Mouse (Mus musculus) adipocyte (in vitro differentiated cells): ENCODE data around the gene Zfp146.
"Not testable (repeated sequence)": the region's sequence is repeated elsewhere in the genome, so short reads cannot be mapped to it uniquely, and the experiment has no call there.

Experiments
- DNase-seq: peaks from one replicate; pipeline ENCODE4 v3.0.0-alpha.2; 2016; ENCODE audit warnings: low spot score

Zfp146 gene

GRCm38 (mm10) chr7:30122188-30122530 is 47.4 kb downstream of the Zfp146 start:
- DNase-seq = no peak

DNA sequence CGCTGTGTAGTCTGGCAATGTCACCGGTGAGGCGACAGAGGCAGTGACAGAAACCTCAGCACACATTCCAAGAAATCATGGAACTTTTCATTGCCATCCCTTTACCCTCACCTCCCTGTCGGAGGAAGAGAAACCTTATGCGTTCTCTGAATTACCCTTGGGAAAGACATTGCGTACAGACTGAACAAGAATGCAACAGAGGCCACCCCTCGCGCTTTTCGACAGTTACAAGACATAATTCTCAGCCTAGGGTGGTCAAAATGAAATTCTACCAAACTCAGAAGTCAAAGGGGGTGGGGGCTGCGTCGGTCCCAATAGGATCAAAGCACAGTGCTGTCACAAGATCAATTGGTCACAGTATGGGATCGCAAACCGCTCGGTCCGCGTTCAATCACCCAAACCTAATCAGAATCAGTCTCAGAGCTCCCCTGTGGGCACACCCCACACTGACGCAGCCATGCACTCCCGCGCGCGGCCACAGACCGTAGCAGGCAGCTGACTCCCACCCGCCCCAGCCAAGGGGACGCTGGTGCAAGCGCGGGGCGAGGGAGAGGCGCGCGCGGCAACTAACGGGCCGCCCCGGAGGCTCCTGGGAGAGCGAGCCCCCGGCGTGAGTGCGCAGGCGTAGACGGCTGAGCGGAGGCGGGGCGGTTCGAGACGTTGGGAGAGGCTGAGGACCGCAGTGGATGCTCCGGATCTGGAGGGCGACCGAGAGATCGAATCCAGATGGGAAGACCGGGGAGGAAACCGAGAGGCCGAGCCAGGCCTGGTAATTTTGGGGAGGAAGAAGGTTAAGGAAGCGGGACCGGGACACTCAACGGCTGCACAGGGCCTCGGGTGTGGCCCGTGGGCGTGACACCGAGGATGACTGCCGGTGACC is 48.0 kb downstream of the Zfp146 start, which contains the start of gene Zfp382:
TSS of gene Zfp382 (plus strand) at position 635 of the 880 bp plus-strand sequence.
- DNase-seq = peak; percentile 71

DNA sequence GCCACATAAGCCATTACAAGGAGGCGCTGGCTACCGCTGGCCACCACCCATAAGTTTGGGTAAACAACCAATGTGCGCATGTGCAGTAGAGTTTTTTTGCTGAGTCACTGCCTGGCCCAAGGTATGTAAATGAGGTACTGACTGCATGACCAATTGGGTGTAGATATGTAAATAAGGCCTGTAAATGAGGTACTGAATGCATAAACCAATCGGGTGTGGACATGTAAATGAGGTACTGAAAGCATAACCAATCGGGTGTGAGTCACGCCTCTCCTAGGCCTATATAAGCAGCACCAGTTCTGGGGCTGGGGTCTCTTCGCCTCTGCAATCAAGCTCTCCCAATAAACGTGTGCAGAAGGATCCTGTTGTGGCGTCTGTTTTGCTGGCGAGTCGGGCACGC is 51.6 kb downstream of the Zfp146 start:
- not testable (repeated sequence) for DNase-seq

- no peak for DNase-seq
These were observed 53.5 kb downstream of the Zfp146 start for GRCm38 (mm10) chr7:30116076-30116475.
